Mouse (Mus musculus): ENCODE measurements at regions not wholly inside any gene's neighbourhood (a gene's known extent, or its start where the extent isn't known, plus 50 kb on each side); places are given as distances from the start of the nearest gene placed in this dataset.

DNA sequence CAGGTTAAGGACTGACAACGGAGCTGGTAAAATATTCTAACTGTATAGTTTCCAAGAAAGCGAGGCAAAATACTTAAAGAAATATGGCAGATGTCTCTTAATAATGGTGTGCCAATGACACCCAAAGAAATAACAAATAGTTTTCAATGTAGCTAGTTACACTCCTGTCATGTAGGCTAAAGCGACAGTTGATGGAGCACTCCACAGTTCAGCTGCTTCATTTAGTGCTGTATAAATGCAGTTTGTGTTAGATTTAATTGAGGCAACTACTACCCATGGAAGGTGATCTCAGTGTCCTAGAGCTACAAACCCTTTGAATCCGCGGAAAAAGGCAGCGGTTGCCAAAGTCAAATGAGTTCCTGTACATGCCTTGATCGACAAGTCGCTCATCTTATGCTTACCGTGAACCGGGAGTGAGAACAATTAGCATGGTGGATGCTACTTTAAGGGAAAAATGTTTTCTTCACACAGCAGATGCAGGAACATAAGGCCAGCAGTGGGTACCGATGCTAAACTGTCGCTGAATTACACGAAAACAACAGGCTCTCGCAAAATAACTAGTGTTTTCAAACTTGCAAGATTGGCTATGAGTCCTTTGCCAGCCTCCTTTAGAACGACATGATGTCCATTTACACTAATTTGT lies 961.4 kb downstream of the Mat2b start:
- TF ChIP-seq CTCF (IDR thresholded peaks at IDR 0.05; ENCODE audit: low read depth, low read length) (no peak), POLR2A (IDR thresholded peaks at IDR 0.05; ENCODE audit: borderline replicate concordance, low read depth, low read length) (no peak)
- H3K4me1 ChIP-seq (ENCODE audit: control insufficient read depth, insufficient read depth, low read length), result no peaks in the 10 kb centered on the region
- H3K4me3 ChIP-seq (ENCODE audit: insufficient read depth, low read length), result no peak overlapping the region
- H3K27ac ChIP-seq (ENCODE audit: insufficient read depth, low read depth, low read length), result no peak overlapping the region

DNA sequence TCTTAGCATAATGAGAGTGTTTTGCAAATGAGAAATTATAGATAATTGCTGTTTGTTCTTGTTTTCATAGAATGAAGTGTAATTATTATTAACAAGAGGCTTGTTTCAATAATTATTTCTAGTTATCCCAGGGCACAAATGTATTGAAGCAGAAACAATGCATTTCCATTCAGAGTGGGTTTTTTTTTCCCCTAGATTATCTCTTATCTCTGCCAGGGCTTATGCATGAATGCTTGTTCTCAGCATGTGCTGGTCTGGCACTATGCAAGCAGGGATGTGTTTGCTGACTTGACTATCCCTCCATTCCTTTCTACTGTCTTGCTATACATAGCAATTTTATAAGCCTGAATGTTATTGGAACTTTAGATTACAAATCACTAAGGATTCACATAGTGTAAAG lies 971.4 kb downstream of the Mat2b start:
- TF ChIP-seq POLR2A (IDR thresholded peaks at IDR 0.05; ENCODE audit: borderline replicate concordance, low read depth, low read length), result no peak
- TF ChIP-seq CTCF (IDR thresholded peaks at IDR 0.05; ENCODE audit: low read depth, low read length), result no peak
- Histone ChIP-seq H3K4me1 (ENCODE audit: control insufficient read depth, insufficient read depth, low read length) (no peaks in the 10 kb centered on the region), H3K27ac (ENCODE audit: insufficient read depth, low read depth, low read length) (no peak overlapping the region), H3K4me3 (ENCODE audit: insufficient read depth, low read length) (no peak overlapping the region)

- TF ChIP-seq POLR2A (IDR thresholded peaks at IDR 0.05; ENCODE audit: borderline replicate concordance, low read depth, low read length) (no peak), CTCF (IDR thresholded peaks at IDR 0.05; ENCODE audit: low read depth, low read length) (no peak)
- H3K4me3 ChIP-seq (ENCODE audit: insufficient read depth, low read length), result no peak overlapping the region
- H3K27ac ChIP-seq (ENCODE audit: insufficient read depth, low read depth, low read length), result no peak overlapping the region
- H3K4me1 ChIP-seq (ENCODE audit: control insufficient read depth, insufficient read depth, low read length), result no peaks in the 10 kb centered on the region
These were observed 1016.5 kb downstream of the Mat2b start for GRCm38 (mm10) chr11:39678521-39678920.

DNA sequence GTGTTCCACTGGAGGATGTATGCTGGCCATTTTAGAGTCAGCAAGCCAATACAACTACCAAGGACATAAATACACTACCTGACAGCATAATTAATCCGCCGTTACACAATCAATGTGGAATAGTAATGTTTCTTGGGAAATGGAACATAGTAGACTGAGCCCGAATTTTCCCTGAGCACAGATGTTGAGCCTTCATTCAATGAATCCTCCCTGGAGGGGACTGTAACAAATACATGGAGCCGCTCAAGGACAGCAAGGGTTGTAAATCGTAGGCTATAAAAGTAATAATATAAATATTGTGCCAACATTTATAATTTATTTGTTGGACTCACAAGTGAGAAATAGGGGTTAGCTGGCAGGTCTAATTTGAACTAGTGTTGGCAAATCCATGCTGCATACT lies 1041.4 kb downstream of the Mat2b start:
- no peak for TF ChIP-seq POLR2A (IDR thresholded peaks at IDR 0.05; ENCODE audit: borderline replicate concordance, low read depth, low read length)
- no peak for TF ChIP-seq CTCF (IDR thresholded peaks at IDR 0.05; ENCODE audit: low read depth, low read length)
- H3K4me3 ChIP-seq (ENCODE audit: insufficient read depth, low read length), result no peak overlapping the region
- H3K4me1 ChIP-seq (ENCODE audit: control insufficient read depth, insufficient read depth, low read length), result no peaks in the 10 kb centered on the region
- H3K27ac ChIP-seq (ENCODE audit: insufficient read depth, low read depth, low read length), result no peak overlapping the region

- no peak overlapping the region for H3K4me3 ChIP-seq (ENCODE audit: insufficient read depth, low read length)
- TF ChIP-seq CTCF (IDR thresholded peaks at IDR 0.05; ENCODE audit: low read depth, low read length) (no peak), POLR2A (IDR thresholded peaks at IDR 0.05; ENCODE audit: borderline replicate concordance, low read depth, low read length) (no peak)
- H3K4me1 ChIP-seq (ENCODE audit: control insufficient read depth, insufficient read depth, low read length), result no peaks in the 10 kb centered on the region
- H3K27ac ChIP-seq (ENCODE audit: insufficient read depth, low read depth, low read length), result no peak overlapping the region
These were observed 1075.6 kb downstream of the Mat2b start for GRCm38 (mm10) chr11:39619356-39619755.

DNA sequence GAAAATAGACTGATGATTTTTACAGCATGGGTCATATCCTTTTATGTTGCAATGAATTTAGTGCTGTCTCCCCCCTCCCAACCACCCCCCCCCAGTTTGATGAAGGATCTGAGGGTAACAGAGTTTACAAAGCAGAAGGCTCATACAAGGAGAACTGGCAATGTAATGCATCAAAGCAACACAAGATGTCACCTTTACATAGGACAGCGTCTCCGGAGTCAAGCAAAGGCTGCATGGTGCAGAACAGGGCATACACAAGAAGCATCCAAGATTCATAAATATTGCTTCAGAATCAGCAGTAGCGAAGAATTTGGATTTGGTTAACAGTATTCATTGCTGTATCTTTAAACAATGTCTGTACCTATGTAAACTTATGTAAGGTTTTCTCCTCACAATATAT lies 1079.2 kb downstream of the Mat2b start:
- Histone ChIP-seq H3K27ac (ENCODE audit: insufficient read depth, low read depth, low read length) (no peak overlapping the region), H3K4me1 (ENCODE audit: control insufficient read depth, insufficient read depth, low read length) (no peaks in the 10 kb centered on the region), H3K4me3 (ENCODE audit: insufficient read depth, low read length) (no peak overlapping the region)
- TF ChIP-seq CTCF (IDR thresholded peaks at IDR 0.05; ENCODE audit: low read depth, low read length) (no peak), POLR2A (IDR thresholded peaks at IDR 0.05; ENCODE audit: borderline replicate concordance, low read depth, low read length) (no peak)

GRCm38 (mm10) chr11:39596479-39596878 lies 1098.5 kb downstream of the Mat2b start:
- H3K27ac ChIP-seq (ENCODE audit: insufficient read depth, low read depth, low read length), result no peak overlapping the region
- H3K4me1 ChIP-seq (ENCODE audit: control insufficient read depth, insufficient read depth, low read length), result no peaks in the 10 kb centered on the region
- H3K4me3 ChIP-seq (ENCODE audit: insufficient read depth, low read length), result no peak overlapping the region
- TF ChIP-seq POLR2A (IDR thresholded peaks at IDR 0.05; ENCODE audit: borderline replicate concordance, low read depth, low read length), result no peak
- TF ChIP-seq CTCF (IDR thresholded peaks at IDR 0.05; ENCODE audit: low read depth, low read length), result no peak

GRCm38 (mm10) chr11:39588641-39589385 lies 1106.2 kb downstream of the Mat2b start:
- Histone ChIP-seq H3K27ac (ENCODE audit: insufficient read depth, low read depth, low read length) (no peak overlapping the region), H3K4me1 (ENCODE audit: control insufficient read depth, insufficient read depth, low read length) (no peaks in the 10 kb centered on the region), H3K4me3 (ENCODE audit: insufficient read depth, low read length) (no peak overlapping the region; the same call in 1 of the 2 replicates)
- TF ChIP-seq CTCF (IDR thresholded peaks at IDR 0.05; ENCODE audit: low read depth, low read length) (peak; percentile 46; the same call in 1 of the 2 replicates), POLR2A (IDR thresholded peaks at IDR 0.05; ENCODE audit: borderline replicate concordance, low read depth, low read length) (no peak)

DNA sequence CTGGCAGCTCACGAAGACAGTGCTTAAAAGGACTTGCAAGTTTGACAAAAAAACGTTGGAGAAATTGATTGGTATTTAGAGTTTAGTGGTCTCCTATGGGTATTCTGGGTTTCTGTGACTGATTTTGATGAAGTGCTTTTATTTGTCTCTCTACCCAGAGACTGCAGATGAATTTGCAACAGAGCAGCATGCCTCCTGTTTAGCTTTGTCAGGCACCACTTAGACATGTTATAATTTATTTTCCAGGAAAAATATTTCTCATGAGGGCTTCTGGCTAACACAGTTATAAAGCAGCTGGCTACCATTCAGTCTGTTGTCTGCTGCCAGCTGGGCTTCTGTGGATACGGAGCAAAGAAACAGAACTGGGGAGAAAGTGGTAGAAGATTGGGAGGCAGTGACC lies 1136.7 kb downstream of the Mat2b start:
- TF ChIP-seq CTCF (IDR thresholded peaks at IDR 0.05; ENCODE audit: low read depth, low read length), result no peak
- no peak overlapping the region for H3K27ac ChIP-seq (ENCODE audit: insufficient read depth, low read depth, low read length)
- H3K4me1 ChIP-seq (ENCODE audit: control insufficient read depth, insufficient read depth, low read length), result no peaks in the 10 kb centered on the region
- H3K4me3 ChIP-seq (ENCODE audit: insufficient read depth, low read length), result no peak overlapping the region

GRCm38 (mm10) chr11:39550066-39550465 lies 1144.9 kb downstream of the Mat2b start:
- TF ChIP-seq POLR2A (IDR thresholded peaks at IDR 0.05; ENCODE audit: borderline replicate concordance, low read depth, low read length), result no peak
- no peak for TF ChIP-seq CTCF (IDR thresholded peaks at IDR 0.05; ENCODE audit: low read depth, low read length)

More at GRCm38 (mm10) chr11:39550066-39550465, 1144.9 kb downstream of the Mat2b start:
- no peak overlapping the region for H3K4me3 ChIP-seq (ENCODE audit: insufficient read depth, low read length)
- no peaks in the 10 kb centered on the region for H3K4me1 ChIP-seq (ENCODE audit: control insufficient read depth, insufficient read depth, low read length)
- H3K27ac ChIP-seq (ENCODE audit: insufficient read depth, low read depth, low read length), result no peak overlapping the region

Data from bone marrow macrophage, adult 2 months (primary cell).